Mouse (Mus musculus): ENCODE results near the gene Thnsl2. TPM values are rescaled to one million over a fixed set of nuclear protein-coding genes. Genes with fewer than 3 reads are reported as not detected.

Thnsl2 gene
- total and polyA plus RNA-seq, 3 experiments = 0.08 to 0.21 TPM; not detected in 1

GRCm38 (mm10) chr6:71148336-71148735 is 4.1 kb upstream of the Thnsl2 start:
- H3K4me3 ChIP-seq (ENCODE audit: control insufficient read depth in 1 of 2, insufficient read depth in 1 of 2, low read depth in 2 of 2, low read length in 2 of 2) = no peak overlapping the region
- H3K27ac ChIP-seq (ENCODE audit: control insufficient read depth, low read depth, low read length) = no peak overlapping the region
- TF ChIP-seq MYC (IDR thresholded peaks at IDR 0.05; ENCODE audit: low read depth, low read length) (no peak), MEF2A (IDR thresholded peaks at IDR 0.05; ENCODE audit: extremely low read depth, insufficient replicate concordance, low read depth, low read length, poor library complexity, severe bottlenecking) (no peak), USF2 (IDR thresholded peaks at IDR 0.05; ENCODE audit: borderline replicate concordance in 1 of 2, insufficient read depth in 1 of 2, low read depth in 1 of 2, low read length in 2 of 2) (no peak), ZC3H11A (IDR thresholded peaks at IDR 0.05; ENCODE audit: low read depth, low read length) (no peak), ELF1 (IDR thresholded peaks at IDR 0.05; ENCODE audit: low read depth, low read length) (no peak), SIN3A (IDR thresholded peaks at IDR 0.05; ENCODE audit: low read length) (no peak), POLR2AphosphoS5 (IDR thresholded peaks at IDR 0.05; ENCODE audit: borderline replicate concordance, low read depth, low read length) (no peak), SMC3 (IDR thresholded peaks at IDR 0.05; ENCODE audit: low read depth, low read length) (no peak), POLR2AphosphoS2 (IDR thresholded peaks at IDR 0.05; ENCODE audit: low read length) (no peak), CHD1 (IDR thresholded peaks at IDR 0.05; ENCODE audit: low read depth, low read length) (no peak), ZKSCAN1 (IDR thresholded peaks at IDR 0.05; ENCODE audit: low read depth, low read length) (no peak), EP300 (IDR thresholded peaks at IDR 0.05; ENCODE audit: low read depth in 1 of 2, low read length in 2 of 2) (no peak), ETS1 (IDR thresholded peaks at IDR 0.05; ENCODE audit: low read depth, low read length) (no peak), NELFE (IDR thresholded peaks at IDR 0.05; ENCODE audit: low read depth, low read length) (no peak), MXI1 (IDR thresholded peaks at IDR 0.05; ENCODE audit: low read depth, low read length) (no peak), RAD21 (IDR thresholded peaks at IDR 0.05; ENCODE audit: low read depth, low read length) (no peak), UBTF (IDR thresholded peaks at IDR 0.05; ENCODE audit: borderline replicate concordance, insufficient read depth, low read depth, low read length) (no peak)
- peaks cover 0 to 4% of the 10 kb centered on the region in 2 experiments; a peak in 3 of 4 replicates for H3K27me3 ChIP-seq (ENCODE audit: control insufficient read depth in 1 of 2, insufficient read depth in 2 of 2, low read length in 2 of 2)
- no peaks in the 10 kb centered on the region for H3K9me3 ChIP-seq (replicated peaks; ENCODE audit: insufficient read depth, low read length)
- no peak for DNase-seq (ENCODE audit: low read depth, low spot score)
- no peak overlapping the region for H3K9ac ChIP-seq (ENCODE audit: control insufficient read depth, low read depth, low read length, poor library complexity, severe bottlenecking)
- H3K36me3 ChIP-seq (ENCODE audit: control insufficient read depth in 1 of 2, insufficient read depth in 2 of 2, low read length in 2 of 2) = no peaks in the 10 kb centered on the region
- no peaks in the 10 kb centered on the region; the same call in 1 of the 2 replicates for H3K79me2 ChIP-seq (ENCODE audit: control insufficient read depth, insufficient read depth, low read length, poor library complexity)
- no peaks in the 10 kb centered on the region for H3K4me1 ChIP-seq (ENCODE audit: control insufficient read depth in 1 of 2, insufficient read depth in 2 of 2, low read length in 2 of 2)

DNA sequence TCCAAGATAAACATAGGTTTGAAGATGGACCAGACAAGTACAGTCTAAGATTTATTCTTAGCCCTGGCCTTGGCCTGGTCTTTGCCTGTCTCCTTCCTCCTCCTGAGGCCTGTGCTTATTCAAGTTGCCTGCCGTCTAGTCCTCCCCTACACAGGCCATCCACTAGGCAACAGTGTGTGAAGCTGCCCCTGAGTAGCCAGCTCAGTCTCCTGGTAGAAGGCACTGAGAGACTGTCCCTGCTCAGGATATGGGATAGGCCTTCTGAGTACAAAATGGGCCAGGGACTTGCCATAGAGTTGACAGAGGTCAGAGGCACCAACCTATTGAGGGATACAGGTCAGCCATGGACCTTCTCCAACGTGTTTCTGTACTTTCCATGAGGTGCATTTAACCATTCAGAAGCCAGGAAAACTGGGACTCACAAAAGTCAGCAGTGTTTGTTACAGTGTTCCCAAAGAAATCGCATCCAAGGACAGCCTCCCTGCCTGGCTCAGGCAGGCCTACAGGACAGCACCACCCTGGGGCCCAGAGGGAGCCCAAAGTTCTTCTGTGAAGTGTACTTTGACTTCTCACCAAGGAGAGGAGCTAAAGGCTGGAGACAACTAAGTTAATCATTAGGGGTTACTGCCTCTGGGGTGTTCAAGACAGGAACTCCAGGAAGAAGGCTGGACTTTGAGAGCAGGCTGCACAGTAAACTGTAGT is 1.2 kb upstream of the Thnsl2 start:
- H3K27me3 ChIP-seq (ENCODE audit: control insufficient read depth in 1 of 2, insufficient read depth in 2 of 2, low read length in 2 of 2) = no peaks in the 10 kb centered on the region; a peak in 3 of 4 replicates
- DNase-seq (ENCODE audit: low read depth, low spot score) = no peak
- no peaks in the 10 kb centered on the region; the same call in 1 of the 2 replicates for H3K79me2 ChIP-seq (ENCODE audit: control insufficient read depth, insufficient read depth, low read length, poor library complexity)
- H3K36me3 ChIP-seq (ENCODE audit: control insufficient read depth in 1 of 2, insufficient read depth in 2 of 2, low read length in 2 of 2) = no peaks in the 10 kb centered on the region
- no peak overlapping the region for H3K27ac ChIP-seq (ENCODE audit: control insufficient read depth, low read depth, low read length)
- H3K9ac ChIP-seq (ENCODE audit: control insufficient read depth, low read depth, low read length, poor library complexity, severe bottlenecking) = no peak overlapping the region
- TF ChIP-seq JUND (IDR thresholded peaks at IDR 0.05; ENCODE audit: low read depth, low read length) = no peak
- no peaks in the 10 kb centered on the region for H3K4me1 ChIP-seq (ENCODE audit: control insufficient read depth in 1 of 2, insufficient read depth in 2 of 2, low read length in 2 of 2)
- no peak overlapping the region for H3K4me3 ChIP-seq (ENCODE audit: control insufficient read depth in 1 of 2, insufficient read depth in 1 of 2, low read depth in 2 of 2, low read length in 2 of 2)
- H3K9me3 ChIP-seq (replicated peaks; ENCODE audit: insufficient read depth, low read length) = no peaks in the 10 kb centered on the region

All from MEL (cell line).